Mouse (Mus musculus) hindbrain, embryonic 15.5 days (tissue): ENCODE results near the gene Fgfr2. TPM values are rescaled to one million over a fixed set of nuclear protein-coding genes. Genes with fewer than 3 reads are reported as not detected.

ENCODE experiments used
- ATAC-seq: fragments of 200-750 bp; cut with Nextera tagmentation; 2 replicates; pipeline ENCODE4 v1.8.0; 2017; ENCODE audit warnings: low read depth, moderate number of reproducible peaks, moderate TSS enrichment; ENCODE audit not compliant: low FRiP score
- H3K27ac ChIP-seq: fragments of 300-500 bp; sonication (generic); replicated peaks from 2 replicates; pipeline ENCODE4 v1.5.1; 2015; ENCODE audit warnings: mild to moderate bottlenecking, inconsistent platforms
- H3K27me3 ChIP-seq: fragments of 300-500 bp; sonication (generic); 2 replicates; pipeline ENCODE4 v1.6.1; 2015; ENCODE audit warnings: control low read depth, inconsistent platforms
- H3K36me3 ChIP-seq: fragments of 300-500 bp; sonication (generic); 2 replicates; pipeline ENCODE4 v1.6.1; 2015; ENCODE audit warnings: control low read depth, inconsistent platforms
- H3K4me1 ChIP-seq: fragments of 300-500 bp; sonication (generic); replicated peaks from 2 replicates; pipeline ENCODE4 v1.6.1; 2015; ENCODE audit warnings: control low read depth, inconsistent platforms
- H3K4me2 ChIP-seq: fragments of 300-500 bp; sonication (generic); 2 replicates; pipeline ENCODE4 v1.6.1; 2015; ENCODE audit warnings: moderate library complexity, mild to moderate bottlenecking, inconsistent platforms
- H3K4me3 ChIP-seq: fragments of 300-500 bp; sonication (generic); 2 replicates; pipeline ENCODE4 v1.5.1; 2015; ENCODE audit warnings: mild to moderate bottlenecking, inconsistent platforms
- H3K9ac ChIP-seq: fragments of 300-500 bp; sonication (generic); 2 replicates; pipeline ENCODE4 v1.6.1; 2015; ENCODE audit warnings: inconsistent platforms
- H3K9me3 ChIP-seq: fragments of 300-500 bp; sonication (generic); 2 replicates; pipeline ENCODE4 v1.6.1; 2016; ENCODE audit warnings: control low read depth, inconsistent platforms
- WGBS: fragments of 180-500 bp; shearing (Covaris S2); methylation state at CpG from one replicate; pipeline ENCODE4 v1.1.7; 2015; 5-methylcytosine and 5-hydroxymethylcytosine counted together
- polyA plus RNA-seq: library from polyadenylated mRNA; unstranded; fragments of >200 nt; fragmentation: Nextera tagmentation; extraction: Ambion mirVana; gene quantifications from 2 replicates; pipeline ENCODE4 v1.2.1, GENCODE M21; 2015

Fgfr2 gene
- polyA plus RNA-seq, 1 experiment from 2014 or later: 28.5 TPM

GRCm38 (mm10) chr7:130244545-130244944, 2878.6 kb downstream of the Fgfr2 start:
- Histone ChIP-seq H3K9ac (no peak overlapping the region), H3K4me1 (peaks cover 14% of the 10 kb centered on the region; the same call in 1 of the 2 replicates), H3K27ac (no peak overlapping the region), H3K9me3 (no peaks in the 10 kb centered on the region), H3K4me2 (no peak overlapping the region), H3K36me3 (no peaks in the 10 kb centered on the region), H3K27me3 (no peaks in the 10 kb centered on the region), H3K4me3 (no peak overlapping the region)
- no peak for ATAC-seq
- 48% methylated on average over 7 of the region's 7 CpGs for WGBS

- Histone ChIP-seq H3K9me3 (no peaks in the 10 kb centered on the region), H3K4me1 (peaks cover 13% of the 10 kb centered on the region; the same call in 1 of the 2 replicates), H3K27ac (no peak overlapping the region), H3K9ac (no peak overlapping the region), H3K27me3 (no peaks in the 10 kb centered on the region), H3K36me3 (no peaks in the 10 kb centered on the region), H3K4me2 (no peak overlapping the region), H3K4me3 (no peak overlapping the region)
- no peak for ATAC-seq
- 57% methylated on average over 4 of the region's 4 CpGs for WGBS
These were observed 2879.3 kb downstream of the Fgfr2 start for GRCm38 (mm10) chr7:130243811-130244210.

- no peaks in the 10 kb centered on the region for H3K36me3 ChIP-seq
- WGBS: 85% methylated on average over 9 of the region's 9 CpGs
- H3K27ac ChIP-seq: no peak overlapping the region
- H3K4me3 ChIP-seq: no peak overlapping the region
- H3K27me3 ChIP-seq: no peaks in the 10 kb centered on the region
- ATAC-seq: no peak
- no peak overlapping the region for H3K4me2 ChIP-seq
- peaks cover 13% of the 10 kb centered on the region; the same call in 1 of the 2 replicates for H3K4me1 ChIP-seq
- H3K9me3 ChIP-seq: no peaks in the 10 kb centered on the region
- no peak overlapping the region for H3K9ac ChIP-seq
These were observed 2883.0 kb downstream of the Fgfr2 start for GRCm38 (mm10) chr7:130240191-130240590.

GRCm38 (mm10) chr7:130237244-130237643, 2885.9 kb downstream of the Fgfr2 start:
- Histone ChIP-seq H3K4me1 (no peaks in the 10 kb centered on the region; the same call in 1 of the 2 replicates), H3K36me3 (no peaks in the 10 kb centered on the region), H3K4me3 (no peak overlapping the region), H3K27me3 (no peaks in the 10 kb centered on the region), H3K9me3 (no peaks in the 10 kb centered on the region), H3K9ac (no peak overlapping the region), H3K27ac (no peak overlapping the region), H3K4me2 (no peak overlapping the region)
- 85% methylated on average over 5 of the region's 5 CpGs for WGBS
- ATAC-seq: no peak

GRCm38 (mm10) chr7:130233777-130234176, 2889.4 kb downstream of the Fgfr2 start:
- 64% methylated on average over 7 of the region's 7 CpGs for WGBS
- ATAC-seq: no peak
- Histone ChIP-seq H3K4me2 (no peak overlapping the region), H3K4me1 (peaks cover 2% of the 10 kb centered on the region; the same call in 1 of the 2 replicates), H3K27me3 (no peaks in the 10 kb centered on the region), H3K9ac (no peak overlapping the region), H3K4me3 (no peak overlapping the region), H3K9me3 (no peaks in the 10 kb centered on the region), H3K36me3 (no peaks in the 10 kb centered on the region), H3K27ac (no peak overlapping the region)

- ATAC-seq: no peak
- 84% methylated on average over 4 of the region's 4 CpGs for WGBS
- no peaks in the 10 kb centered on the region for H3K36me3 ChIP-seq
- H3K4me3 ChIP-seq: no peak overlapping the region
- no peak overlapping the region for H3K27ac ChIP-seq
- H3K9me3 ChIP-seq: no peaks in the 10 kb centered on the region
- H3K4me2 ChIP-seq: no peak overlapping the region
- no peaks in the 10 kb centered on the region for H3K27me3 ChIP-seq
- no peak overlapping the region for H3K9ac ChIP-seq
- peaks cover 13% of the 10 kb centered on the region for H3K4me1 ChIP-seq
These were observed 2893.1 kb downstream of the Fgfr2 start for GRCm38 (mm10) chr7:130230034-130230433.

- Histone ChIP-seq H3K4me1 (peaks cover 24% of the 10 kb centered on the region), H3K9ac (no peak overlapping the region), H3K27ac (no peak overlapping the region), H3K27me3 (no peaks in the 10 kb centered on the region), H3K36me3 (no peaks in the 10 kb centered on the region), H3K9me3 (no peaks in the 10 kb centered on the region), H3K4me2 (no peak overlapping the region), H3K4me3 (no peak overlapping the region)
- 77% methylated on average over 3 of the region's 3 CpGs for WGBS
- ATAC-seq: no peak
These were observed 2897.9 kb downstream of the Fgfr2 start for GRCm38 (mm10) chr7:130225227-130225626.

- 81% methylated on average over 8 of the region's 8 CpGs for WGBS
- H3K27ac ChIP-seq: no peak overlapping the region
- no peak for ATAC-seq
These were observed 2900.4 kb downstream of the Fgfr2 start for GRCm38 (mm10) chr7:130222633-130223354.

GRCm38 (mm10) chr7:130221661-130222387, 2901.3 kb downstream of the Fgfr2 start:
- no peak for ATAC-seq
- WGBS: 61% methylated on average over 17 of the region's 17 CpGs

More at GRCm38 (mm10) chr7:130222633-130223354, 2900.4 kb downstream of the Fgfr2 start:
- no peak overlapping the region for H3K4me2 ChIP-seq
- no peak overlapping the region for H3K9ac ChIP-seq
- H3K4me3 ChIP-seq: no peak overlapping the region
- no peaks in the 10 kb centered on the region for H3K27me3 ChIP-seq
- no peaks in the 10 kb centered on the region for H3K36me3 ChIP-seq
- H3K4me1 ChIP-seq: peaks cover 24% of the 10 kb centered on the region
- H3K9me3 ChIP-seq: no peaks in the 10 kb centered on the region

GRCm38 (mm10) chr7:130220627-130221026, 2902.5 kb downstream of the Fgfr2 start:
- no peaks in the 10 kb centered on the region for H3K36me3 ChIP-seq
- ATAC-seq: no peak
- no peaks in the 10 kb centered on the region for H3K9me3 ChIP-seq
- H3K4me3 ChIP-seq: no peak overlapping the region
- no peaks in the 10 kb centered on the region for H3K27me3 ChIP-seq
- 73% methylated on average over 4 of the region's 4 CpGs for WGBS
- H3K27ac ChIP-seq: no peak overlapping the region
- H3K4me1 ChIP-seq: peaks cover 24% of the 10 kb centered on the region
- H3K4me2 ChIP-seq: no peak overlapping the region
- no peak overlapping the region for H3K9ac ChIP-seq

More at GRCm38 (mm10) chr7:130221661-130222387, 2901.3 kb downstream of the Fgfr2 start:
- Histone ChIP-seq H3K4me2 (peak overlapping the region; percentile 16; the same call in 1 of the 2 replicates), H3K9ac (no peak overlapping the region), H3K36me3 (no peaks in the 10 kb centered on the region), H3K27ac (0 out of 2 replicates have a peak overlapping the region, but pooled peaks have one; percentile 14), H3K27me3 (no peaks in the 10 kb centered on the region), H3K4me3 (no peak overlapping the region), H3K4me1 (peaks cover 21% of the 10 kb centered on the region), H3K9me3 (no peaks in the 10 kb centered on the region)

GRCm38 (mm10) chr7:130219844-130220243, 2903.3 kb downstream of the Fgfr2 start:
- H3K4me3 ChIP-seq: no peak overlapping the region
- no peaks in the 10 kb centered on the region for H3K27me3 ChIP-seq
- H3K36me3 ChIP-seq: no peaks in the 10 kb centered on the region
- peaks cover 30% of the 10 kb centered on the region for H3K4me1 ChIP-seq
- WGBS: 93% methylated on average over 4 of the region's 4 CpGs
- no peak overlapping the region for H3K9ac ChIP-seq
- no peak overlapping the region for H3K4me2 ChIP-seq
- H3K9me3 ChIP-seq: no peaks in the 10 kb centered on the region
- H3K27ac ChIP-seq: no peak overlapping the region
- ATAC-seq: no peak

GRCm38 (mm10) chr7:130216272-130216671, 2906.9 kb downstream of the Fgfr2 start:
- 27% methylated on average over 4 of the region's 4 CpGs for WGBS
- no peak overlapping the region for H3K9ac ChIP-seq
- H3K4me3 ChIP-seq: no peak overlapping the region
- H3K4me2 ChIP-seq: 0 out of 2 replicates have a peak overlapping the region, but pooled peaks have one; percentile 5
- no peak for ATAC-seq
- H3K27ac ChIP-seq: peak overlapping the region; percentile 25; the same call in 1 of the 2 replicates
- no peaks in the 10 kb centered on the region for H3K36me3 ChIP-seq
- H3K4me1 ChIP-seq: peaks cover 29% of the 10 kb centered on the region
- no peaks in the 10 kb centered on the region for H3K27me3 ChIP-seq
- no peaks in the 10 kb centered on the region for H3K9me3 ChIP-seq
